Mouse (Mus musculus): ENCODE data around the gene Nme7. TPM values are rescaled to one million over a fixed set of nuclear protein-coding genes. Genes with fewer than 3 reads are reported as not detected.

Gene Nme7
- polyA plus RNA-seq (2014; fragmentation: Nextera tagmentation; extraction: Ambion mirVana): 29.9 and 30.0 TPM in 2 replicates

DNA sequence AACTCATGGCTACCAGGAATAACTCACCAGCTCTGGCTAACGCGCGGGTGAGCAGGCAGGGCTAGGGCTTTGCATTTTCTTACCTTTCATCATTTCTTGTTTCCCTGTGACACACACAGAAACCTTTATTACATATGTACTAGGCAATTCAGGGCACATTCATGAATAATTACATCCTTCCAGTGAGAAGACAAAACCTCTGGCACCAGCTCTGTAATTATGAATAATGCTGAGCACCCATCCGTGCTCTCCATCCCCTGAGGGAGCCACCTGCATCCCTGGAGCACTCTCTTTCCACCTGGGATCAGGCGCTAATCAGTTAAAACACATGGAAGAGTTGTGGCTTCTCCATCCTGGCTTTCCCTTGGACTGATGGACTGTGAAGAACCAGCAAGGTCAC, at the start of gene Nme7:
Gene Nme7, plus strand, starts transcription at position 301 of the 400 bp plus-strand sequence.
- ATAC-seq (ENCODE audit: low FRiP score): no peak
- Histone ChIP-seq H3K4me1 (ENCODE audit: control insufficient read depth, insufficient read depth, low read length) (peaks cover 6% of the 10 kb centered on the region), H3K4me3 (ENCODE audit: low read depth, low read length) (no peak within 1 kb of the TSS), H3K27ac (ENCODE audit: low read depth, low read length) (no peak within 1 kb of the TSS), H3K9me3 (ENCODE audit: control insufficient read depth, low read length) (no peaks in the 10 kb centered on the region), H3K4me2 (no peak within 1 kb of the TSS), H3K27me3 (ENCODE audit: control insufficient read depth, insufficient read depth, low read length) (no peaks in the 10 kb centered on the region), H3K9ac (ENCODE audit: low read length) (no peak within 1 kb of the TSS), H3K36me3 (ENCODE audit: control insufficient read depth, insufficient read depth, low read length) (peaks cover 12% of the 10 kb centered on the region; the same call in 1 of the 2 replicates)
- WGBS: 95% methylated on average over 5 of the region's 5 CpGs
- DNase-seq (ENCODE audit: low spot score, missing footprints): no peak

DNA sequence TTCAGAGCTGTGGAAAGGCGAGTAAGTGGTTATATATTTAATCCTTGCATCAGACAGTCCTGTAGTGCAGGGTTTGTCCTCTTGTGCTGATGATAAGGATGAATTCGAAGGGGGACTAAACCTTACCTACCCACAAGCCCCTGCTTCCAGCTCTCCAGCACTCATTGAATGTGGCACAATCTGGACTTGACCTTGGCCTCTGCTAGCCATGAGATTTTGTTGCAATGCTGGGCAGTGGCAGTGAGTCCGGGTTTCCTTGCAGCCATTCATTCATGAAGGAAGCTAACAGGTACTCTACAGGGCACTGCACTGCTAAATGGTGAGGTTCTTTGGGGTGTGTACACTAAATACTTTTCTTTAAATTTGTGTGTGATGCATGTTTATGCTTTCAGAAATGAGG, 49.1 kb upstream of the Nme7 start:
- 73% methylated on average over 3 of the region's 3 CpGs for WGBS
- ATAC-seq (ENCODE audit: low FRiP score): no peak
- no peak for DNase-seq (ENCODE audit: low spot score, missing footprints)
- Histone ChIP-seq H3K4me1 (ENCODE audit: control insufficient read depth, insufficient read depth, low read length) (peaks cover 3% of the 10 kb centered on the region), H3K27me3 (ENCODE audit: control insufficient read depth, insufficient read depth, low read length) (peaks cover 2% of the 10 kb centered on the region; the same call in 1 of the 2 replicates), H3K4me3 (ENCODE audit: low read depth, low read length) (no peak overlapping the region), H3K4me2 (no peak overlapping the region), H3K27ac (ENCODE audit: low read depth, low read length) (no peak overlapping the region), H3K36me3 (ENCODE audit: control insufficient read depth, insufficient read depth, low read length) (no peaks in the 10 kb centered on the region), H3K9ac (ENCODE audit: low read length) (no peak overlapping the region), H3K9me3 (ENCODE audit: control insufficient read depth, low read length) (no peaks in the 10 kb centered on the region)

DNA sequence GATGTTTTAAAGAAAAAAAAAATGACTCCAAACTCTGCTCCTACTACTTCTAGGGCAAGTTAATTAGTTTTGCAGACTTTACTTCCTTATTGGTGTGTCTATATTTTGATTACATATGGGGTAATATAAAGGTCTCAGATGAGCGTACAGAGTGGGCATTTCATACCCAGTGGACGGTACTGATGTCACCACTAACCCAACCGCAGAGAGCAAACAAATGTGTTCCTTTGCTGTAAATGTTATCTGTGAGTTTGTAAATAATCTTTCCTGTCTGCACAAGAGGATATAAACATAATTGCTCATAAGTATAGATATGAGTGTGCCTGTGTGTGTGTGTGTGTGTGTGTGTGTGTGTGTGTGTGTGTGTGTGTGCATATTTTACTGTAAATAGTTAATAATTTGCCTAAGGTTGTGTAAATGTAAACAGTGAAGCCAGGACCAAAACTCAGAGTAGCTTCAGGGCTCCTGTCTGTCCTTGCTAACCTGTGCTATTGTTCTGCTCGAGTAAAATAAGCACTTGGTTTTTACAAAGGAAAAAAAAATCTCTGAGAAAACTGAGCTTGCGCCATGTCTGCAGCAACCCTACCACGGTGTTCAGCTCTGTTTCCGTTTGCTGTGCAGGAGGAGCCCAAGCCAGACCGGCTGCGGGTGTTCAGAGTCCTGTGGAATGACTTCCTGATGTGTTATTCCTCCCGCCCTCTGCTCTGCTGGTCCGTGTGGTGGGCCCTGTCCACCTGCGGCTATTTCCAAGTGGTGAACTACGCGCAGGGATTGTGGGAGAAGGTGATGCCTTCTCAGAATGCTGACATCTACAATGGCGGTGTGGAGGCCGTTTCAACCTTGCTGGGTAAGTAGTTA, 43.5 kb upstream of the Nme7 start:
- Histone ChIP-seq H3K4me2 (no peak overlapping the region), H3K9ac (ENCODE audit: low read length) (no peak overlapping the region), H3K9me3 (ENCODE audit: control insufficient read depth, low read length) (no peaks in the 10 kb centered on the region), H3K4me3 (ENCODE audit: low read depth, low read length) (no peak overlapping the region), H3K27ac (ENCODE audit: low read depth, low read length) (no peak overlapping the region), H3K4me1 (ENCODE audit: control insufficient read depth, insufficient read depth, low read length) (no peaks in the 10 kb centered on the region), H3K27me3 (ENCODE audit: control insufficient read depth, insufficient read depth, low read length) (no peaks in the 10 kb centered on the region), H3K36me3 (ENCODE audit: control insufficient read depth, insufficient read depth, low read length) (no peaks in the 10 kb centered on the region)
- DNase-seq (ENCODE audit: low spot score, missing footprints) (no peak), ATAC-seq (ENCODE audit: low FRiP score) (no peak)
- WGBS: 91% methylated on average over 16 of the region's 16 CpGs

DNA sequence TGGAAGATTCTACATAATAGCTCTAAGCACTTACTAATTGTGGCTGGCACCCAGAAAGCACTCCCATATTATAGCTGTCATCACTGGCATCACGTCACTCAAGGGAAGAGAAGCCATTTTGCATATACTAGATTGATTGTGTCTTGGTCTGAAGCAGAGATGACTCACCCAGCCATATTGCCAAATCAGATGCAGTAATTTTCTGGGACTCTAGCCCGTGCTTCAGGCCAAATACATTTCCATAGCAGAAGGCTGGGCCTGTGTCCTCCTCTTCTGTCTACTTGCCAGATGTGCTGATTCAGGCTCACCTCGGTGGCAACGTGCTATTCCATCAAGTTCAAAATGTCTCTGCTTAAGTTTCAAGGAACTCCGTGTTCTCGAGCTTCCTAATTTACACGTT, 42.4 kb upstream of the Nme7 start:
- no peaks in the 10 kb centered on the region for H3K9me3 ChIP-seq (ENCODE audit: control insufficient read depth, low read length)
- H3K4me2 ChIP-seq: no peak overlapping the region
- 92% methylated on average over 7 of the region's 7 CpGs for WGBS
- H3K4me1 ChIP-seq (ENCODE audit: control insufficient read depth, insufficient read depth, low read length): no peaks in the 10 kb centered on the region
- H3K4me3 ChIP-seq (ENCODE audit: low read depth, low read length): no peak overlapping the region
- H3K9ac ChIP-seq (ENCODE audit: low read length): no peak overlapping the region
- H3K36me3 ChIP-seq (ENCODE audit: control insufficient read depth, insufficient read depth, low read length): no peaks in the 10 kb centered on the region
- no peak overlapping the region for H3K27ac ChIP-seq (ENCODE audit: low read depth, low read length)
- H3K27me3 ChIP-seq (ENCODE audit: control insufficient read depth, insufficient read depth, low read length): no peaks in the 10 kb centered on the region
- ATAC-seq (ENCODE audit: low FRiP score): no peak
- DNase-seq (ENCODE audit: low spot score, missing footprints): no peak

DNA sequence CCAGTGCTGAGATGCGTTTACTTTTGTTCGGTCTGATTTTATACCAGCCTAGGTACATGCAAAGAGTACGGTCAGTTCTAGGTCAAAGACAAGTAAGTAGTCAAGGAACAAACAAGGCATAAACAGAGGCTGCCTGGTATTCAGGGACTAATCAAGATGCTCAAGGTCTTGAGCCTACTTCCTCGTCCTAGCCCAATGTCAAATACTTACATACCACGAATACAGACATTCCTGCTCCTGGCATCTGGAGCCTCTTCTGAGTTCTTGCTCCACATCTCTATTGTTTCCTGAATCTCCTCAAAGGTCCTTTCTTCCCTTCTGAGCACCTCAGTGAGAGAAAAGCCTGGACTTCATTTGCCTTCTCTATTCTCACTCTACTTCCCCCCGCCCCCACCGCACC, 33.0 kb upstream of the Nme7 start:
- H3K9ac ChIP-seq (ENCODE audit: low read length): no peak overlapping the region
- no peaks in the 10 kb centered on the region for H3K9me3 ChIP-seq (ENCODE audit: control insufficient read depth, low read length)
- H3K4me3 ChIP-seq (ENCODE audit: low read depth, low read length): no peak overlapping the region
- DNase-seq (ENCODE audit: low spot score, missing footprints) (no peak), ATAC-seq (ENCODE audit: low FRiP score) (no peak)
- no peak overlapping the region for H3K4me2 ChIP-seq
- no peaks in the 10 kb centered on the region for H3K36me3 ChIP-seq (ENCODE audit: control insufficient read depth, insufficient read depth, low read length)
- WGBS: 89% methylated on average over 7 of the region's 7 CpGs
- H3K4me1 ChIP-seq (ENCODE audit: control insufficient read depth, insufficient read depth, low read length): no peaks in the 10 kb centered on the region
- no peaks in the 10 kb centered on the region for H3K27me3 ChIP-seq (ENCODE audit: control insufficient read depth, insufficient read depth, low read length)
- no peak overlapping the region for H3K27ac ChIP-seq (ENCODE audit: low read depth, low read length)

DNA sequence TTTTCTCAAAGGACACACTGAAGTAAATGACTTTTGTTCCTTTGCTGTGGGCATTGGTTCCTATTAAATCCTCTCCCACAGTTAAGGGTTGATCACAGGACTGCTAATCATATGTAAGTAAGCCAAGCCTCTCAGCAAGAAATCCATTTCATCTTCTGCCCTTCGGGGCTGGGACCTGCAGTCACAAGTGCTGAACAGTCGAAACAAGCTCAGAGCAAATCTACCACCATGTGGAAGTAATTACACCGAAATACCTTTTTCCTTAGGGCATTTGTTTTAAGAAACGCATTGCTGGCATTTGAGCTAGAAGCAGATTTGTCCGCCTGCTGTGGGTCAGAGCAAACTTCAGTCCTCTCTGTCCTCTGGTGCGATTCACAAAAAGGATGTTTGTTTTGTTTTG, 30.3 kb upstream of the Nme7 start:
- Histone ChIP-seq H3K9me3 (ENCODE audit: control insufficient read depth, low read length) (no peaks in the 10 kb centered on the region), H3K36me3 (ENCODE audit: control insufficient read depth, insufficient read depth, low read length) (no peaks in the 10 kb centered on the region), H3K9ac (ENCODE audit: low read length) (no peak overlapping the region), H3K4me3 (ENCODE audit: low read depth, low read length) (no peak overlapping the region), H3K27me3 (ENCODE audit: control insufficient read depth, insufficient read depth, low read length) (no peaks in the 10 kb centered on the region), H3K27ac (ENCODE audit: low read depth, low read length) (no peak overlapping the region), H3K4me2 (no peak overlapping the region), H3K4me1 (ENCODE audit: control insufficient read depth, insufficient read depth, low read length) (no peaks in the 10 kb centered on the region)
- no peak for ATAC-seq (ENCODE audit: low FRiP score)
- WGBS: 74% methylated on average over 6 of the region's 6 CpGs
- no peak for DNase-seq (ENCODE audit: low spot score, missing footprints)

DNA sequence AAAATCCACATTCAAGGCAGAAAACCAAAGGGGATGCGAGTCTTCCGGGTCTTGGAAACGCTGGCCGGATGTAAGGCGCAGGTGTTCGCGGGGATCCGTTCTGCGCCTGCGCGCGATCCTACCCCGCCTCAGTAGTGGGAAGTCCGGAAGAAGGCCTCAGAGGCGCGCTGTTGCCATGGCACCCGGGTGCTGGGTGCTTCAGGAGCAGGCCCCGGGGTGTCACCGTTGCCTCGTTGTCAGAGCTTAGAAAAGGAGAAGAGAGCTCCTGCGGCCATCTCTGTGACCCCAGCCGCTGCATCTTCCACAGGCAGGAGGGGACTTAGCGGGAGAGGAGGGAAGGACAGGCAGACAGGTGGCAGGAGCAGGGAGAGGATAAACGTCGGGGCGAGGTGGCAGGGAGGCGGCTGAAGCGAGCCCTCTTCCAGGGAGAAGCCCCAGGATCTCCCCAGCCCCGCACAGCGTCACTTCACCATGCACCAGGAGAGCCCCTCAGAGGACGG, 28.4 kb upstream of the Nme7 start, which contains the start of gene Ccdc181:
Gene Ccdc181, plus strand, starts transcription at position 131 of the 500 bp plus-strand sequence.
- Histone ChIP-seq H3K27me3 (ENCODE audit: control insufficient read depth, insufficient read depth, low read length) (no peaks in the 10 kb centered on the region), H3K4me3 (ENCODE audit: low read depth, low read length) (peak within 1 kb of the TSS; percentile 63), H3K9ac (ENCODE audit: low read length) (peak within 1 kb of the TSS; percentile 71), H3K4me2 (peak within 1 kb of the TSS; percentile 77), H3K9me3 (ENCODE audit: control insufficient read depth, low read length) (no peaks in the 10 kb centered on the region), H3K4me1 (ENCODE audit: control insufficient read depth, insufficient read depth, low read length) (no peaks in the 10 kb centered on the region), H3K27ac (ENCODE audit: low read depth, low read length) (peak within 1 kb of the TSS; percentile 65; the same call in 1 of the 2 replicates), H3K36me3 (ENCODE audit: control insufficient read depth, insufficient read depth, low read length) (no peaks in the 10 kb centered on the region)
- ATAC-seq (ENCODE audit: low FRiP score): peak; percentile 100
- peak; percentile 99 for DNase-seq (ENCODE audit: low spot score, missing footprints)
- WGBS: under 1% methylated on average over 31 of the region's 31 CpGs

DNA sequence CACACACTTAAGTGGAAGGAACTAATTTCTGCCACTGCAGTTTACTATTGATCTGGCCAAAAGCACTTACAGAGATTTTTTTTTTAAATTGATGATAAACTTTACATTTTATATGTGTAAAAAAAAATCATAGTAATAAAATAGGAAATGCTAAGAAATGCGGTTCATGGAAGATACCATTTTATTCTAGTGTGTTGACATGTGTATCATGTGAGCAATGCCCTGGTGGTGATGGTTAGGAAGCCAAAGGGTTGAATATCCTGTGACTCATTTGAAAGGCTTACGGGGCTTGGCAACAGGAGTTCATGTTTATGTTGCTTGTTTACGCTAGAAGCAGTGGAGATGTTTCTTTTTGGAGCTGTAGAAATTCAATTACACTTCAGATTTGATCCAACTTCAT, 27.4 kb upstream of the Nme7 start:
- WGBS: 90% methylated on average over 3 of the region's 3 CpGs
- Histone ChIP-seq H3K27me3 (ENCODE audit: control insufficient read depth, insufficient read depth, low read length) (no peaks in the 10 kb centered on the region), H3K9ac (ENCODE audit: low read length) (no peak overlapping the region), H3K4me2 (no peak overlapping the region), H3K9me3 (ENCODE audit: control insufficient read depth, low read length) (no peaks in the 10 kb centered on the region), H3K4me1 (ENCODE audit: control insufficient read depth, insufficient read depth, low read length) (no peaks in the 10 kb centered on the region), H3K4me3 (ENCODE audit: low read depth, low read length) (no peak overlapping the region), H3K27ac (ENCODE audit: low read depth, low read length) (no peak overlapping the region), H3K36me3 (ENCODE audit: control insufficient read depth, insufficient read depth, low read length) (no peaks in the 10 kb centered on the region)
- DNase-seq (ENCODE audit: low spot score, missing footprints) (no peak), ATAC-seq (ENCODE audit: low FRiP score) (no peak)

DNA sequence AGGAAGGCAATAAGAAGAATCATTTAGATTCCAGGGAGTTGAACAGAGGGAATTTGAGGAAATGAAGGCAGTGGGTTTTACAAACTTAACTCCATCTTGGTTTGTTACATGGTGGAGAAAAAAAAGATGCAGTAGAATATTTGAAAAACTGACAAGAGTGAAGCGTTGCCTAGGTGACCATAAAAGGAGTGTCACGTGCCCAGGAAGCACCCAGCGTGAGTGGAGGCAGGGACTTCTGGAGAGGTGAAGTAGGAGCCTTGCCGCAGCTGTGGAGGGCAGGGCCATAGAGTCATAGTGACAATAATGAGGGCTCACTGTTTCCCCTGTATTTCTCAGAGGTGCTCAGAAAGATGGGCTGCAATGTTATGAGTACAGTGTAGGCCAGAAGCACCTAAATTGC, 24.6 kb upstream of the Nme7 start:
- ATAC-seq (ENCODE audit: low FRiP score) (no peak), DNase-seq (ENCODE audit: low spot score, missing footprints) (no peak)
- Histone ChIP-seq H3K36me3 (ENCODE audit: control insufficient read depth, insufficient read depth, low read length) (no peaks in the 10 kb centered on the region), H3K4me1 (ENCODE audit: control insufficient read depth, insufficient read depth, low read length) (no peaks in the 10 kb centered on the region), H3K4me2 (no peak overlapping the region), H3K27ac (ENCODE audit: low read depth, low read length) (no peak overlapping the region), H3K9me3 (ENCODE audit: control insufficient read depth, low read length) (no peaks in the 10 kb centered on the region), H3K4me3 (ENCODE audit: low read depth, low read length) (no peak overlapping the region), H3K9ac (ENCODE audit: low read length) (no peak overlapping the region), H3K27me3 (ENCODE audit: control insufficient read depth, insufficient read depth, low read length) (no peaks in the 10 kb centered on the region)
- 78% methylated on average over 4 of the region's 4 CpGs for WGBS
